Mouse (Mus musculus): ENCODE results near the gene A930004D18Rik. TPM values are rescaled to one million over a fixed set of nuclear protein-coding genes. Genes with fewer than 3 reads are reported as not detected.

Gene A930004D18Rik
- polyA plus RNA-seq, 1 experiment, result not detected

GRCm38 (mm10) chr2:18063763-18064251, 26.3 kb upstream of the A930004D18Rik start:
- Histone ChIP-seq H3K4me1 (ENCODE audit: control insufficient read depth, insufficient read depth, low read length) (no peaks in the 10 kb centered on the region), H3K27ac (ENCODE audit: control insufficient read depth, insufficient read depth, low read depth, low read length, poor library complexity) (peak overlapping the region; percentile 99), H3K4me3 (replicated peaks; ENCODE audit: control insufficient read depth, low read depth, low read length) (peak overlapping the region; percentile 90)
- WGBS, result 0% methylated on average over 18 of the region's 18 CpGs
- TF ChIP-seq CTCF (IDR thresholded peaks at IDR 0.05; ENCODE audit: control insufficient read depth, insufficient read depth, low read length), result no peak
- no peak for TF ChIP-seq POLR2A (IDR thresholded peaks at IDR 0.05; ENCODE audit: borderline replicate concordance, control insufficient read depth, low read depth, low read length)

- Histone ChIP-seq H3K4me3 (replicated peaks; ENCODE audit: control insufficient read depth, low read depth, low read length) (no peak overlapping the region), H3K4me1 (ENCODE audit: control insufficient read depth, insufficient read depth, low read length) (no peaks in the 10 kb centered on the region), H3K27ac (ENCODE audit: control insufficient read depth, insufficient read depth, low read depth, low read length, poor library complexity) (no peak overlapping the region)
- 72% methylated on average over 1 of the region's 1 CpGs for WGBS
- TF ChIP-seq CTCF (IDR thresholded peaks at IDR 0.05; ENCODE audit: control insufficient read depth, insufficient read depth, low read length) (no peak), POLR2A (IDR thresholded peaks at IDR 0.05; ENCODE audit: borderline replicate concordance, control insufficient read depth, low read depth, low read length) (no peak)
These were observed 22.9 kb upstream of the A930004D18Rik start for GRCm38 (mm10) chr2:18060396-18060795.

- Histone ChIP-seq H3K27ac (ENCODE audit: control insufficient read depth, insufficient read depth, low read depth, low read length, poor library complexity) (no peak overlapping the region), H3K4me1 (ENCODE audit: control insufficient read depth, insufficient read depth, low read length) (no peaks in the 10 kb centered on the region), H3K4me3 (replicated peaks; ENCODE audit: control insufficient read depth, low read depth, low read length) (no peak overlapping the region)
- TF ChIP-seq POLR2A (IDR thresholded peaks at IDR 0.05; ENCODE audit: borderline replicate concordance, control insufficient read depth, low read depth, low read length) (no peak), CTCF (IDR thresholded peaks at IDR 0.05; ENCODE audit: control insufficient read depth, insufficient read depth, low read length) (no peak)
- 68% methylated on average over 1 of the region's 1 CpGs for WGBS
These were observed 22.4 kb upstream of the A930004D18Rik start for GRCm38 (mm10) chr2:18059891-18060290.

GRCm38 (mm10) chr2:18059063-18059462, 21.5 kb upstream of the A930004D18Rik start:
- WGBS, result 62% methylated on average over 2 of the region's 2 CpGs
- TF ChIP-seq POLR2A (IDR thresholded peaks at IDR 0.05; ENCODE audit: borderline replicate concordance, control insufficient read depth, low read depth, low read length), result no peak
- no peak overlapping the region for H3K4me3 ChIP-seq (replicated peaks; ENCODE audit: control insufficient read depth, low read depth, low read length)
- H3K4me1 ChIP-seq (ENCODE audit: control insufficient read depth, insufficient read depth, low read length), result no peaks in the 10 kb centered on the region
- H3K27ac ChIP-seq (ENCODE audit: control insufficient read depth, insufficient read depth, low read depth, low read length, poor library complexity), result no peak overlapping the region

- no peak for TF ChIP-seq CTCF (IDR thresholded peaks at IDR 0.05; ENCODE audit: control insufficient read depth, insufficient read depth, low read length)
- Histone ChIP-seq H3K4me1 (ENCODE audit: control insufficient read depth, insufficient read depth, low read length) (no peaks in the 10 kb centered on the region), H3K27ac (ENCODE audit: control insufficient read depth, insufficient read depth, low read depth, low read length, poor library complexity) (no peak overlapping the region), H3K4me3 (replicated peaks; ENCODE audit: control insufficient read depth, low read depth, low read length) (no peak overlapping the region)
- WGBS, result 41% methylated on average over 9 of the region's 9 CpGs
These were observed 20.7 kb upstream of the A930004D18Rik start for GRCm38 (mm10) chr2:18058146-18058708.

- TF ChIP-seq POLR2A (IDR thresholded peaks at IDR 0.05; ENCODE audit: borderline replicate concordance, control insufficient read depth, low read depth, low read length), result peak; percentile 84; the same call in 1 of the 2 replicates
- TF ChIP-seq CTCF (IDR thresholded peaks at IDR 0.05; ENCODE audit: control insufficient read depth, insufficient read depth, low read length), result no peak
- Histone ChIP-seq H3K4me1 (ENCODE audit: control insufficient read depth, insufficient read depth, low read length) (no peaks in the 10 kb centered on the region), H3K4me3 (replicated peaks; ENCODE audit: control insufficient read depth, low read depth, low read length) (peak overlapping the region; percentile 78), H3K27ac (ENCODE audit: control insufficient read depth, insufficient read depth, low read depth, low read length, poor library complexity) (peak overlapping the region; percentile 99)
- WGBS, result 1% methylated on average over 48 of the region's 48 CpGs
These were observed 20.0 kb upstream of the A930004D18Rik start for GRCm38 (mm10) chr2:18057336-18058145.

- TF ChIP-seq CTCF (IDR thresholded peaks at IDR 0.05; ENCODE audit: control insufficient read depth, insufficient read depth, low read length) (no peak), POLR2A (IDR thresholded peaks at IDR 0.05; ENCODE audit: borderline replicate concordance, control insufficient read depth, low read depth, low read length) (peak; percentile 61; the same call in 1 of the 2 replicates)
- H3K4me3 ChIP-seq (replicated peaks; ENCODE audit: control insufficient read depth, low read depth, low read length), result peak overlapping the region; percentile 78
- peak overlapping the region; percentile 99 for H3K27ac ChIP-seq (ENCODE audit: control insufficient read depth, insufficient read depth, low read depth, low read length, poor library complexity)
- under 1% methylated on average over 46 of the region's 50 CpGs for WGBS
- no peaks in the 10 kb centered on the region for H3K4me1 ChIP-seq (ENCODE audit: control insufficient read depth, insufficient read depth, low read length)
These were observed 19.3 kb upstream of the A930004D18Rik start for GRCm38 (mm10) chr2:18056786-18057255.

GRCm38 (mm10) chr2:18055929-18056785, 18.6 kb upstream of the A930004D18Rik start:
- Histone ChIP-seq H3K27ac (ENCODE audit: control insufficient read depth, insufficient read depth, low read depth, low read length, poor library complexity) (peak overlapping the region; percentile 96), H3K4me3 (replicated peaks; ENCODE audit: control insufficient read depth, low read depth, low read length) (peak overlapping the region; percentile 84), H3K4me1 (ENCODE audit: control insufficient read depth, insufficient read depth, low read length) (no peaks in the 10 kb centered on the region)
- WGBS, result under 1% methylated on average over 64 of the region's 66 CpGs
- TF ChIP-seq POLR2A (IDR thresholded peaks at IDR 0.05; ENCODE audit: borderline replicate concordance, control insufficient read depth, low read depth, low read length) (peak; percentile 44; the same call in 1 of the 2 replicates), CTCF (IDR thresholded peaks at IDR 0.05; ENCODE audit: control insufficient read depth, insufficient read depth, low read length) (no peak)
